Mouse (Mus musculus) left cerebral cortex, adult 2 months (tissue): ENCODE results near the gene Tcp10a. TPM values are rescaled to one million over a fixed set of nuclear protein-coding genes. Genes with fewer than 3 reads are reported as not detected.
"Not testable (repeated sequence)": the region's sequence is repeated elsewhere in the genome, so short reads cannot be mapped to it uniquely, and the experiment has no call there.

ENCODE experiments used
- DNase-seq, 2 experiments: peaks; one replicate each; pipeline ENCODE4 v3.0.0; 2021 to 2022; ENCODE audit warnings: low spot score in 2 of 2, mixed read lengths in 1 of 2; ENCODE audit errors: extremely low spot score in 1 of 2
- H3K27ac ChIP-seq: fragments of 200-600 bp; 2 replicates; pipeline ENCODE4 v1.8.1; 2022
- H3K4me3 ChIP-seq: fragments of 200-600 bp; 2 replicates; pipeline ENCODE4 v1.8.1; 2022
- CTCF ChIP-seq: fragments of 200-600 bp; IDR thresholded peaks from 2 replicates; pipeline ENCODE4 v1.8.1; 2022; ENCODE audit warnings: antibody characterized with exemption, mild to moderate bottlenecking, moderate library complexity
- intact Hi-C: fragments of 180-260 bp; cut with DNase I; formaldehyde crosslinking; loops from one replicate; pipeline ENCODE4 v1.15.1; 2025
- long read RNA-seq, 2 experiments: library from polyadenylated mRNA; stranded (forward); transcript quantifications; one replicate each; pipeline ENCODE4 v2.0.0; 2021; ENCODE audit warnings: borderline mapping rate in 2 of 2
- total RNA-seq, 2 experiments: library from RNA; stranded (reverse); gene quantifications; 2 replicates each; pipeline ENCODE4 v1.2.3; 2021

Tcp10a gene
- under 1 TPM in 1 of 2 experiments, not detected in 1; 0.45 TPM for total RNA-seq
- long read RNA-seq, experiment 1 = 0 reads
- long read RNA-seq, experiment 2, partial matches to known transcripts = 0 of 1 reads
- long read RNA-seq, experiment 2, other reads (novel, unspliced or antisense) = 1 of 1 reads

DNA sequence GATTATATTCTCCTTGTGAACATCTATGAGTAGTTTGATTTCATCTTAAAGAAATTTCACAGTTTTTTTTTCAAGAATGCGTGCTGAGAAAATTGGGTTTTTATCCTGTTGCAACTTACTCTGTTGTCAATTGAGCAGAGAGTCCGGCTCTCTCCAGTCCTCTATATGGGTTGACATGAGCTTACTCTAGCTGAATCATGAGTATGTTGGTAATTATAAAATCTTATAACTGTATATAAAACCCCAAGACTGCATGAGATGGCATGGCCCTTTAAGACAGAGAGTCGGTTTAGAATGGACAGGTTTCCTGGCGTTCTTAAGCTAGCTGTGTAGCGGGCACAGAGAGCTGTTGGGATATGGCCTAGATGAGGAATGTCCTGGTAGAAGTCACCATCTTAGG, at the start of gene Tcp10a:
Gene Tcp10a, plus strand, starts transcription at position 301 of the 400 bp plus-strand sequence.
- intact Hi-C loops, DNase-seq, H3K4me3 ChIP-seq, H3K27ac ChIP-seq: not testable (repeated sequence)

DNA sequence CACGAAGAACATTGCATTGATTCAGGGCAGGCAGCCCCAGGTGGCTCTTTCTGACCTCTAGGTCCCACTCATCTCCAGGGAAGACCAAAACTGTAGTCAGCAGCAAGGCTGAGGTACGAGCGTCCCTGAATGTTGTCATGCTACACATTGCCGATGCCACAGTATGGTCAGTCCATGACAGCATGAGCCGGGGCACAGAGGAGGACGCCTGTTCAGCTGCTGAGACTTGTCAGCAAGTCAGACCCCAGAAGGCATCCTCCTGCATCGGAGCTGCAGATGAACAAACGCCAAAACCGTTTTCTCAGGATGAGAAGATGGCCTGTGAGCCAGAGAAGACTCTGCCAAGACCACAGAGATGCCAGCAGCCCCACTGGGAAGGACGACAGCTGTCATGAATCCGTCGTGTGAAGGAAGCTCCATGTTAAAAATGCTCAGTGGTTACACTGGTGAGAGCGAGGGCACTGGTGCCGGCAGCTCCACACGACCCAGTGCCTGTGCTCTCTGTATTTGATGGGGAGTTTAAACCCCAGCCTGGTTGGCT, 45.7 kb upstream of the Tcp10a start:
- intact Hi-C loops = no loop called here
- no peak overlapping the region for H3K4me3 ChIP-seq
- TF ChIP-seq CTCF = no peak

DNA sequence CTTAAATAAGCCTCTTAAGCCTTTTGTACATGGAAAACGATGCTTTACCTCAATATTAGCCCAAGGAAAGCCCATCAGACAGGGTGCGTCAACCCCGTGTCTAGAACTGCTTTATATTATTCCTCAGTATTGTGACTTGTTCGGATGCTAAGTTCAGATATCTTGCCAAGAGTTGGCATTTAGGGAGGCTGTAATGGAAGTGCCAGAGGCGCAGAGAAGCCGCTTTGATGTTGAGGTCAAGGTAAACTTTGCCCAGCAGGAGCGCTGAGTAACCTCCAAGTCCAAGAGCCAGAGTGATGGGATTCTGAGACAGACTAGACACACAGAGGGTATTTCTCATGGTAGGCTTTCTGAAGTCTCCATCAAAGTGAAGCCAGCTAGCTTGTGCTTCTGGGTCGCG, 45.2 kb upstream of the Tcp10a start:
- no peak overlapping the region for H3K4me3 ChIP-seq
- H3K27ac ChIP-seq = no peak overlapping the region
- no peak for DNase-seq
- intact Hi-C loops = no loop called here
- no peak for TF ChIP-seq CTCF

More for the DNA sequence above, 45.7 kb upstream of the Tcp10a start:
- H3K27ac ChIP-seq = no peak overlapping the region
- DNase-seq = no peak

DNA sequence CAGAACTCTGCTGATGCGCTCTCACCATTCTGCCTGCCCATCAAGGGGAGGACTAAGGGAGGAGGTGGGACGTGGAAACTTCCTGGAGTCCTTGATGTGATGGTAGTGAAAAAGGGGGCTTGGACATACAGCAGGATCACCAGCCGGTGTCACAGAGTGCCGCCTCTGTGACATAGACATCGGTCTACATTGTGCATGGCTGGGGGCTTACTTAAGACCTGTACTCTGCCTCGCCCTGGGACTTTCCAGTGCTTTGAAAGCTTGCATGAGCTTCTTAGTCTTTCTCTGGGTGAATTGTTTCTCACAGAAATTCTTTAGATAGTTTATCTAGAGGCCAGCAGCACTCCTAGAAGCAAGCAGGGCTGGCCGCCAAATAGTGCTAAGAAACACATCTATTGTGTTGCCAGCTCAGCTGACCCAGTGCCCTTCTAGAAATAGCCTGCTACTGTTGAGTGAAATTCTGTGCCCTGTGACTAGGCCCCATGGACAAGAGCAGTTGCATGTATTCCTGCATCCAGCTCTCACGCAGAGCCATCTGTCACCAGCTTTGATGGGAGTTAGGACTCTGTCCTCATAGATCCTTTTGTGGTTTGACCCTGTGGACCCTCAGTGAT, 40.0 kb upstream of the Tcp10a start:
- DNase-seq = no peak
- intact Hi-C loops = no loop called here
- H3K4me3 ChIP-seq = no peak overlapping the region
- TF ChIP-seq CTCF = no peak
- H3K27ac ChIP-seq = peak overlapping the region; percentile 40; the same call in 1 of the 2 replicates

DNA sequence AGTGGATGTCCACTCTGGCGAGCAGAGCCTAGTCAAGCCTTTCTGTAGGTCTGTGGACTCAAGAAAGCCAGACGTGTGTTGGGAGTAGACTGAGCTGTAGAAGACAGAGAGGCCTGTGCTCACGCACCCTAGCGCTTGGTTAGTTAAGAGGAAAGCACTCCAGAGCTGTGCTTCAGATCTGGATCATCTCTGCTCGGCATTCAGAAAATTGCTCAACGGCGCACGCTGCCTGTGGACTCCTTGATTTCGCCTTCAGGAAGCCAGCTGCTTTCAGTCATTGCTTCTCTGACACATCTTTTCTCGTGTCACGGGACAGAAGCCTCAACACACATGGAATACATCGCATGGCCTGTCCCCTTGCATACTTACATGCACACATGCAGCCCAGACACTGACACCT, 39.2 kb upstream of the Tcp10a start:
- TF ChIP-seq CTCF = no peak
- H3K4me3 ChIP-seq = no peak overlapping the region
- no peak for DNase-seq
- H3K27ac ChIP-seq = peak overlapping the region; percentile 40; the same call in 1 of the 2 replicates
- intact Hi-C loops = loop anchor here (5.0 kb wide), 1 partner anchor 93 kb away; no protein-coding TSS in a partner anchor

DNA sequence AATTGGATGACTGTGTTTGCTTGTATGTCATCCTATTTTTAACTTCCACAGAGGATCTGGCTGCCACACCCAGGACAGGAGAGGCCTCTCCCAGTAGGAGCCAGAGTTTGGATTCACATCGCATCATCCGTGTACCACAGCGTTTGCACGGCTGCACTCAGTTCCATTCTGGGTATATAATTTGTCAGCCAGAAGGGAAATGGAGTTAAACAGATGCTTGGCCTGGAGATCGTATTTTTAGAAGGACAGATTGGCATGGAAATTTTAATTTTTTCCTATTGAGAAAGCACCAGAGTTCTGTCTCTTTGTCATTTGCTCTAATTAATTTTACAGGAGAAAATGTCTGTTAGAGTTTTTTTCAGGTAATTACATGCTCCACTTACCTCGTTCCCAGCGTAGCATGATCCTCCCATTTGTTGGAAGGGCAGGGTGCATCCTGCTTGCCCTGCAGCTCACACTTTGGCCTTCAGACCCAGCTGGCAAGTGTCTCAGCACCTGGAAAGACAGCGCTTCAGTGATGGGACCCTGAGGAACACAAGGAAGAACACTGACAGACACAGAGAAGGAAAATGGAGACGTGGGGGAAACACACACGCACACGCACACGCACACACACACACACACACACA, 37.9 kb upstream of the Tcp10a start:
- TF ChIP-seq CTCF = no peak
- intact Hi-C loops = loop anchor here (5.0 kb wide), 1 partner anchor 94 kb away; no protein-coding TSS in a partner anchor
- DNase-seq = no peak
- H3K27ac ChIP-seq = peak overlapping the region; percentile 26
- H3K4me3 ChIP-seq = no peak overlapping the region

DNA sequence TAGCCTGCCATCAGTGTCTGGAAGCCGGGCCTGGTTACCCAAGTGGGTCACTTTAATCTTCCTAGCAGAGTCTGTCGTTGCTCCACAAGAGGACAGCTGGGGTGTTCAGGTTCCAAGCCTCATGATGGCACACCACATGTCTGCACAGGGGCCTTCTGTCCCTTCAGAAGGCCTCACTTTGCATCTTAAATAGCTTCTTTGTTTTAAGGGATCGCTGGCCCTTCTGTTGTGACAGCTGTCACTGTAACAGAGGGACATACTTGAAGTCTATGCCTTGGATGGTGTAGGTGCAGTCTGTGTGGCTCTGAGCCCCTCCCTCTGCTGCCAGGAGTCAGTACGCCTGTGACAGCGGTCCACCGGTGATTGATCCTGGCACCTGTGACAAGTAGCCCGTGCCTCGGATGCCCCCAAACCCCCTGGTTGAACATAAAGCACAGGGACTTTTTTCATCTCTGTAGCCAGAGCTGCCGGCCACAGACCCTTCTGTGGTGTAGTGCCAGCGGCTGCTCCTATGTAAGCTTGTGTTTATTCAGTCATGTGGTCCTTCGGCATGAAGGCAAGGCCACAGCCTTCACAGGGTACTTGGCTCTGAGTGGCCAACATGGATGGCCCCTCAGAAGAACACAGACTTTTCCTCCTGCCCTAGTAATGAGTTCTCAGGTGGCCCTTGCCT, 32.3 kb upstream of the Tcp10a start:
- intact Hi-C loops = no loop called here
- DNase-seq = peak in 1 of 2 experiments; percentile 6
- TF ChIP-seq CTCF = no peak
- H3K4me3 ChIP-seq = no peak overlapping the region
- H3K27ac ChIP-seq = no peak overlapping the region

DNA sequence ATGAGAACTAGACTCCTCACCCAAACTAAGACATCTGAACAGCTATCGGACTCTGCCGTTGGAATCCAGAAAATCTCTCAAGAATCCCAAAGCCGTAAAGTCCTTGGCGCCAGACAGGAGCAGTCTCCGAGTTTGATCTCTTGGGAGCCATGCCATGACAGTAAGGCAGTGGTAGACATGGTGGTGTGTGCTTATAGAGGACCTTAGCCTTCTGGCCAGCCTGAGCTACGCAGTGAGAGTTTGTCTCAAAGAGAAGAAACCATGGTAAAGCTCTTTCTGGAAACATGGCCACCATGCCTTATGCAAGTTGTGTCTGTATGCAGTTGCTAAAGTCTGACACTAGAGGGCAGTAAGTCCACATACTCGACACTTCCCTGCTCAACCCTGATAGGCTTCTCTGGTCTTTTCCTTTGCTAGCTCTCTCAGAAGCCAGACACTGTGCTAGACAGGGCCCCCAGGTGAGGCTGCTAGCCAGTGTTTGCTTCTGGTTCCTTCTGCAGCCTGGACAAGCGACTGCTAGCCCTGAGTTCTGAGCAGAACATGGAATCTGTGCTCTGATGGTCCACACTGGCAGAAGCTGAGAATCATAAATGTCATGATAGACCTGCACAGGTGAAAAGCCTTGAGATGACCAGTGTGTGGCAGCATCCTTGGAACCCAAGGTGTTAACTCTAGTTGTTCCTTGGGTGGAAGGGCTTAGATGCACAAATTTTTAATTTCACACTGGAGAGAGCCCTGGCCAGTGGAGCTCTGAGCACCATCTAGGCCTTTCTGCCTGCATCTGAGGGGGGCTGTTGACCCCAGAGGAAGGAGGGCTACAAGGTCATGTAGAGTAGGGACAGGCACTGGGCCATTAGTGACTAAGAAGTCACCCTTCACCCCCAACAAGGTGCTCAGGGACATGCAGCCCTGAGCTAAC, 17.9 kb upstream of the Tcp10a start:
- intact Hi-C loops, H3K27ac ChIP-seq, H3K4me3 ChIP-seq: not testable (repeated sequence)
- peak; percentile 57 to 60 for DNase-seq
- peak; percentile 58 for TF ChIP-seq CTCF

DNA sequence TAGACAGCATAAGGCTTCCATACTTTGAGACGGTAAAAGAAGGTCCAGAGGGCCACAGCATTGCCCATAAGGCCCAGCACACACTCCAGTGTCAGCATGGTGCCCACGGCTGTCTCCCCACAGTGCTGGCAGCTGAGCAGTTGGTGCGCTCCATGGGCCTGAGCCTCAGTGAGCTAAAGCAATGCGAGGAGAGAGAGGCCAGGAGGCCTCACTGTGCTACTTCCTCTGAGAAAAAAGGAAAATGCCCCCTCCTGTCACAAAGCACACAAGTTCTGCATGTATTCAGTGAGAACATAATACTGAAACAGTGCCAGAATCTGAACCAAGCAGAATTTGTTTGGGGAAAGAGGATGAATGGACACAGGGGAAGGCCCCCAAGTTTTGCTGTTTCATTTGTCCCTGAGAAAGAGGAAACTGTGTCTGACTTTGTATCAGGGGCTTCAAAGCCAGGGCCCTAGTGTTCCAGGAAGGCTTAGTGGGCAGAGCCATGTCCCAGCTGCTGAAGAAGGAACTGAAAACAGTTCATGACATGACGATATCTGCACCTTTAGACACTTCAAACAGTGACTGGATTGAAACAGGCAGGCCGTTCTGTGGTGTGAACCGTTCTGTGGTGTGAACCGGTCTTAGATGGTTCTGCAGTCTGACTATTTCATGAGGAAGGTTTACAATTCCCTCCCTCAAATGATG, 8.6 kb upstream of the Tcp10a start:
- intact Hi-C loops, H3K27ac ChIP-seq, DNase-seq, H3K4me3 ChIP-seq: not testable (repeated sequence)

DNA sequence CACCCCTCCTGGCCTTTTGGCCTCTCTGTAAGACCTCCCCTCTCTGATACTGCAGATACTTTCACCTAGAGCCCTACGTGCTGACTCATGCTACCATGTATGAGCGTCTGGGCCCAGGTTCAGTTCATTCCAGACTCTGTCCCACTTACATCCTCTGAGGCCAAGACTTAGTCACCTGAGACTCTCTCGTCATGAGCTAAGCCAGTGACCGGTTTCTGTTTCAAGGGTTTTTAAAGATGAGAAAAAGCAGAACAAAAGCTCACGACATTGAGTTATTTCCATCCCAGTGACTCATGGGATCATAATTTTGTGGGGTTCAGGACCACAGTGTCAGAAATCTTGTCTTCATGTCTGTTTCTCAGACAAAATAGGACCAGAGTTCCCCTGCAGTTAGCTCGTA, 4.7 kb upstream of the Tcp10a start:
- H3K4me3 ChIP-seq, intact Hi-C loops, DNase-seq, H3K27ac ChIP-seq: not testable (repeated sequence)

DNA sequence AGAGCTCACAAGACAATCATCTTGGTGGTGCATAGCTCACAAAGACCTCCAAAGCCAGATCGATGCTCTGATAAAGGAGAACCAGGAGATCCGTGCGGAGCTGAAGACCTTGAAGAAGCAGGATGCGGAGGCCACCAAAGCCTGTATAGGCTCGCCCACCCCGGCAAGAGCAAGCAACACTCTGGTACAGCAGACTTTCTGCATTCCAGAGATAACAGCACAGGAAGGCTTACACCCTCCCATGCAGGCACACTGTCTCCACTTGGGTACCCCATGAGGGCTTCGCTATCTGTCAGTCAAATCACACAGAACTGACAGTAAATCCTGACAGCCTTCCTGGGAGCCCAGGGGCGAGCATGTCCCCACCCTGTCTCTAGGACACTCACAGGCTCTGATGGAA, 2.0 kb downstream of the Tcp10a start:
- intact Hi-C loops, H3K27ac ChIP-seq, DNase-seq: not testable (repeated sequence)

DNA sequence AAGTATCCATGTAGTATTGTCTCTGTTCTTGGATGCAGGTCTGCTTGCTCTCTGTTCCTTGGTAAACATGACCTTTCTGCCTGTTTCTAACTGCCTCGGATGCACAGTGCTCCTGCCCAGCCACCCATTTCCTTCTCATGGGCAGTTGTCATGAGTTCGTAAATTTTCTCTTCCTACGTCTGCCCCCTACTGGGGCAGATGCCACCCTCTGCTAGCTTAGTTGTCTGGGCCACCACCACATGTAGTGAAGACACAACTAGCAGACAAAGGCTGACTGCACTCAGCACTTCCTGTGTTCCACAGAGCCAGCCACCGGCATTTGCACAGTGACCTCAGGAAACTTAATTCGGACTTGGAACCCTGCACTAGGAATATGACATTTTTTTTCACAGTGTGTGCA, 8.3 kb downstream of the Tcp10a start:
- DNase-seq, H3K27ac ChIP-seq, intact Hi-C loops, H3K4me3 ChIP-seq: not testable (repeated sequence)

More for the DNA sequence above, 2.0 kb downstream of the Tcp10a start:
- H3K4me3 ChIP-seq = not testable (repeated sequence)

DNA sequence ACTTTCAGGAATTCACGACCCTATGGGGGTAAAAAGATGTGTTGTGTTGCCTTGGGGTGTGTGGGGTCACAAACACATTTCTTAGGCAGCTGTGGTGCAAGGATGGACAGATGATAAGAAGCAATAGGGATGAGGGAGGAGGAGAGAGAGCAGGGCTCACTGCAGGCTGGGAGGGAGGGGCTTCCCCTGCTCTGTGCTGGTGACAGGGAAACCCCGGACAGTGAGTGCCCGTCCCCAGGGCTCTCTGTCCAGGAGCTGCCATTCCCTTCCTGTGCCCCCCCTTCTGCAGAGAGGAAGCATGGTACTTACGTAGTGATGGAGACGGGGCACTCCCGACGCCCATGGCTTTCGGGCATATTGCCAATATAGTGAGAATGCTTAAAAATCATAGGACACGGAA, 12.9 kb downstream of the Tcp10a start:
- DNase-seq, intact Hi-C loops, H3K4me3 ChIP-seq, H3K27ac ChIP-seq: not testable (repeated sequence)

DNA sequence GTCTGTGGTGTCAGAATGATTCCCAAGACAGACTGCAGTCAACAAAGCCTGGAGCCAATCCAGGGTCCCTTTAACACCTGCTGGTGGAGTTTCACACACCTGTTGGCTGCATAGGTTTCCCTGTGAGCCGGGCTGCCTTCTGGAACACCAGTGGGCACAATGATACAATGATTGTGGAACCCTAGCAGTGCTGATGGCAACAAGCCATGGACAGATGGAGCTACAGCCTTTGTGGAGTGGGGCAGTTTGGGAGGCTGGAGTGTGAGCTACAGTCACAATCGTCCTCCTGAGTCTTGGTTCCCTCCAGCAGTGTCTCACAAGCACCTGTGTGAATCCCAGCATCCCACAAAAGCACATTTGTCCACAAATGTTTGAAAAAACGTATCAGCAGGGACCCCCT, 24.3 kb downstream of the Tcp10a start:
- intact Hi-C loops, DNase-seq, H3K4me3 ChIP-seq, H3K27ac ChIP-seq: not testable (repeated sequence)

DNA sequence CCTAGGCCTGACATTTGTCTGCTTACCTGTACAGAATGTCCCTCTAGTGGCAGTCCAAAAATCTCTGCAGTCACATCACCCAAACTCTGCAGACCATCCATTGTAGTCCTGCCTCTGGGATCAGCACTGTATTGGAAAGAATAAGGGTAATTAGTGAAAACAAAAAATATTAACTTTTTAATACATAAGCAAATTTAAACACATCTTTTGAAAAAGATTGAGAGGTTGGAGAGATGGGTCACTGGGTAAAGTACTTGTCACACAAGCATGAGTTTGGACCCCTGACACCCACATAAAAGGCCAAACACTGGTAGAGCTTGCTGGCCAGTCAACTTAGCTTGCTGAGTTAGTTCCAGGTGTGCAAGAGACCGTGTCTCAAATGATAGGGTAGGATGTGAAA, 28.1 kb downstream of the Tcp10a start, which contains the start of gene Ttll2:
Gene Ttll2, minus strand, starts transcription at position 101 of the 400 bp plus-strand sequence.
- H3K27ac ChIP-seq, H3K4me3 ChIP-seq, DNase-seq, intact Hi-C loops: not testable (repeated sequence)
